Mouse (Mus musculus): ENCODE measurements around the gene Nat8l.
"Not testable (repeated sequence)": the region's sequence is repeated elsewhere in the genome, so short reads cannot be mapped to it uniquely, and the experiment has no call there.

Nat8l gene

GRCm38 (mm10) chr5:33995843-33996693 is at the start of gene Nat8l:
Gene Nat8l (plus strand): TSS chr5:33995984.
- peak; percentile 86 to 87 for DNase-seq (ENCODE audit: low spot score in 2 of 2)

DNA sequence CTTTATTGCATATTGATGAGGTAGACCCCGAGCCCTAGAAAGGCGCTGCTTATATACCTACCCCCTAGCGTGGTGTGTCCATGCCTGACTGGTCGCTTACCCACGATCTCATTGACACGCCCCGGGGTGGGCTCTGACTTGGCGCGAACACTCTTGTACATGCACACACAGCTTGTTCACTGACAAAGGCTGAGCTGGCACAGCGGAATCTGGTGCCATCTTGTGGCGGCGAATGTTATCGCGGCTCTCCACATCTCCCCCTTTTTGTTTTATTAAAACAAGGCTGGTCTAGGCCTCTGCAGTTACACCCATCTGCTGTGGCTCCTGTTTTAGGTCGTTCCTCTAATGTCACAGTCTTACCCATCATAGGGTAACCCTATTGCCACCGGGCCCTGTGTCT is 48.7 kb upstream of the Nat8l start:
- DNase-seq (ENCODE audit: low spot score in 2 of 2) = not testable (repeated sequence)

GRCm38 (mm10) chr5:33948314-33948713 is 47.5 kb upstream of the Nat8l start:
- DNase-seq (ENCODE audit: low spot score in 2 of 2) = no peak

GRCm38 (mm10) chr5:33953471-33954185 is 42.2 kb upstream of the Nat8l start:
- DNase-seq (ENCODE audit: low spot score in 2 of 2) = no peak

DNA sequence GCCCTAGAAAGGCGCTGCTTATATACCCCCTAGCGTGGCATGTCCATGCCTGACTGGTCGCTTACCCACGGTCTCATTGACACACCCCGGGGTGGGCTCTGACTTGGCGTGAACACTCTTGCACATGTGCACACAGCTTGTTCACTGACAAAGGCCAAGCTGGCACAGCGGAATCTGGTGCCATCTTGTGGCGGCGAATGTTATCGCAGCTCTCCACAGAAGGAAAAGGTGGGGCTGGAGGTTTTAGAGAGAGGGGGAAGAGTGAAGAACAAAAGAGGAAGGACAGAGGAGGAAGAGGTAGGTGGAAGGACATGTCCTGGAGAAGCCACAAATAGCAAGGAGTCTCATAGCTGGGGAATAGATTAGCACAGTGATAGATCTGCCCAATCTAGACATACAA is 41.4 kb upstream of the Nat8l start:
- DNase-seq (ENCODE audit: low spot score in 2 of 2) = peak; percentile 74 to 85

DNA sequence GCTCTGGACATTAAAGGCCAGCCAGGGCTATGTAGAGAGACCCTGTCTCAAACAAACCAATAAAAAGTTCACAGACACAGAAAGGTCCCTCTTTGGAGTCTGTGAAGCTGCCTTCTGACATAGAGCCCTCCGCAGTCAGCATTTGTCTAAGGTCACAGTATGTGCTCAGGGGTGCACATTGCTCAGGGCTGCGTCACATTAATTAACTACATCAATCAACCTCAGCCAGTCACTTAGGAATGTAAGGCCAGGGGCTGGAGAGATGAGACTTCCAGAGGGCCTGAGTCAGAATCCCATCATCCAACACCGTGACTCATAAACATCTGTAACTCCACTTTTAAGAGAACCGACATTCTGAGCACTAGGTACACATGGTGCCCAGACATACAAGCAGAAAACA is 39.9 kb upstream of the Nat8l start:
- DNase-seq (ENCODE audit: low spot score in 2 of 2) = no peak

GRCm38 (mm10) chr5:33959382-33959781 is 36.4 kb upstream of the Nat8l start:
- no peak for DNase-seq (ENCODE audit: low spot score in 2 of 2)

DNA sequence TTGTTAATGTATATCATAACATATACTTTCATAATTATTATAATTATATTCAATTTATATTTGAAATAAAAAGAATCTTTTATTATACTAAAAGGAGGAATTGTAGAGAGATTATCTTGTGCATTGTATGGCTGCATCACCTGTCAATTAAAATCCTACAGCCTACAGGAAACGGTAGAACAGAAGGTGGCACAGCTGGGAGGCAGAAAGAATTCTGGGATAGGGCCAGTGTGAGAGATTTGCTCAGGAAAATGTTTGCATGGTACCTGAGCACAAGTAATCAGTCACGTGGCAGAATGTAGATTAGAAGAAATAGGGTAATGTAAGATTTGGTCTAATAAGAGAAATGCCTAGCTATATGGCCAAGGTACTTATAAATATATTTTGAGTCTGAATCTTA is 21.0 kb upstream of the Nat8l start:
- DNase-seq (ENCODE audit: low spot score in 2 of 2) = no peak

GRCm38 (mm10) chr5:33976267-33976666 is 19.5 kb upstream of the Nat8l start:
- DNase-seq (ENCODE audit: low spot score in 2 of 2) = no peak

DNA sequence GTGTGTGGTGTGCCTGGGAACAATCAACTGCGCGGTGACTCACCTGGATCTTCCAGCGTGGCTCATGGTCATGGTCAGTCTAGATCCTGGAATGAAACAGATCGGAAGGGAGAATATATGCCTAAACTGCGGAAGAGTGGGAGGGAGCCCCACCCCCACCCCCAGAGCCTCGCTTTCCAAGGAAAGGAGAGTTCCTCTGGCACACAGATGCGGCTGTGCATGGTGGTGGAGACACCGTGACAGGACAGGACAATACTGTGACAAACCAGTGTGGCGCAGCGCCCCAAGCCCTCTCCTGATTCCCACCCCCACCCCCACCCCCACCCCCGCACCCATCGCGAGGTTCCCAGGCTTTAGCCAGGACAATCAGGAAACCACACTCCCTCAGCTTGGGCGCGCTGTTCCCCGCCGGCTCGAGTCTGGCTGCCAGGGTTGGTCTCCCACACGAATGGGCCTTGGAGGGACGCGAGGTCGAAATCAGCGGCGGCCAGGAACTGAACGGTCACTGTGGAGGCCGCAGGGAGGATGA is 13.0 kb upstream of the Nat8l start:
- no peak for DNase-seq (ENCODE audit: low spot score in 2 of 2)

DNA sequence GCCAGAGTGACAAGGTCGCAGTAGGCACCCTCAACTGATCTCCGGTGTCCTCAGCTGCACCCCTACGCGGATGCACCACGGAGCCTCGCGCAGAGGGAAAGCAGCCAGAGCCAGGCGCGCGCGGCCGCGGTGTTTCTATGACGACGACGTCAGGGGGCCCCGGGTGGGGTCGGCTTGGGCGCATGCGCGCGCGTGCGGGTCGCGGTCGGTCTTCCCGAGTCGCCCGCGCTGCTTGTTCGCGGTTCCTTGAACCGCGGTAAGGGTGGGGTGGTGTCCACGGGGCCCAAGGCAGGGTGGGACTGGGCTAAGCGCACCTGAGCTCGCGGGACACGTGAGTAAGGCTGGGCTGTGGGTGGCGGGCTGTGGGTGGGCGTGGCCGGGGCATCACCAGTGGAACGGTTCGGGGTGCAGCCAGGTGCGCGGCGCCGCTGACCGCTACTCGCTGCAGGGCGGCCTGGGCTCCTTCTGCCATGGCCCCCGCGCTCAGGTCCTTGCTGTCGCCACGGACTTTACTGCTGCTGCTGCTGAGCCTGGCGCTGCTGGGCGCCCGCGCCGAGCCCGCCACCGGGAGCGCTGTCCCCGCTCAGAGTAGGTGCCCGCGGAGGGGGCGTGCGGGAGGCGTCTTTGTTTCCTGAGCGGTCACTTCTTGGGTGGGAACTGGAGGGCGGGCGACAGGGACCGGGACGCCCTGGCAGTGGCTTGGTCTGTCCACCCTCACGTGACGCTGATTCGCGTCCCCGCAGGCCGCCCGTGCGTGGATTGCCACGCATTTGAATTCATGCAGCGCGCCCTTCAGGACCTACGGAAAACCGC is 12.3 kb upstream of the Nat8l start, which contains the start of gene Gm1673:
Gm1673 (plus strand) TSS at position 125 of the 813 bp plus-strand sequence.
- peak; percentile 82 to 88 for DNase-seq (ENCODE audit: low spot score in 2 of 2)

- peak in 1 of 2 experiments; percentile 56 for DNase-seq (ENCODE audit: low spot score in 2 of 2)
Observed at GRCm38 (mm10) chr5:33994671-33995625, 836 bp upstream of the Nat8l start.

DNA sequence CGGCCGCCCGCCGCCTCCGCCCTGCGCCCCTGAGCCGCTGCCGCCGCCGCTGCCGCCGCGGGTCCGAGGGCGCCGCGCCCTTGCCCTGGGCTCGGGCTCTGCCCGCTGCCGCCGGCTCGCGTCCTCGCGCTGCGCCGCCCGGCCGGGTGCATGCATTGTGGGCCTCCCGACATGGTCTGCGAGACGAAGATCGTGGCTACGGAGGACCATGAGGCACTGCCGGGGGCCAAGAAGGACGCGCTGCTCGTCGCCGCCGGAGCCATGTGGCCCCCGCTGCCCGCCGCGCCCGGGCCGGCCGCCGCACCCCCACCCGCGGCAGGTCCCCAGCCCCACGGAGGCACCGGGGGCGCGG is 886 bp downstream of the Nat8l start:
- no peak for DNase-seq (ENCODE audit: low spot score in 2 of 2)

DNA sequence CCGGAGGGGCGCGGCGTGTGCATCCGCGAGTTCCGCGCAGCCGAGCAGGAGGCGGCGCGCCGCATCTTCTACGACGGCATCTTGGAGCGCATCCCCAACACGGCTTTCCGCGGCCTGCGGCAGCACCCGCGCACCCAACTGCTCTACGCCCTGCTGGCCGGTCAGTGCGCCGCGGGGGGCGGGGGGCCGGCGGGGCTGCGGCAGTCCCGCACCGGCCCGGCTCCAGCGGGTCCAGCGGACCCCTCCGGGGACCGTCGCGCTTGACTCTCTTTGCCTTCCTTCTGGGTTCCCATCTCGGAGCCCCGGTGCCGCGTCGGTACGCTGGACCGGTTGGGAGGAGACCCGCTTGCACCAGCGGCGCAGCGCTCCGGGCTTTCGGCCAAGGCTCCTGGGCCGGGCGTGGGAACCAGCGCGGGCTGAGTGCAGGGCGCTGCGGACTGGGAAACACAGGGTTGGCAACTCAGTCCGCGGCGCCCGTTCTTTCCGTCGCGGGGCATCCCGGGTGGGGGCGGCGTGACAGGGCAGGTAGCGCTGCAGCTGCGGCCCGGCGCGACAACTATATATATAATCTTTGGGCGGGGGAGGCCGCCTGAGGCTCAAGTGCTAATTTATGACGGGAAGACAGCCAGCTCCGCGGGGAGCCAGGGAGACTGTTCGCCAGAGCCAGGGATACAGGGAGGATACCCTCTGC is 1.4 kb downstream of the Nat8l start:
- peak; percentile 68 to 72 for DNase-seq (ENCODE audit: low spot score in 2 of 2)

DNA sequence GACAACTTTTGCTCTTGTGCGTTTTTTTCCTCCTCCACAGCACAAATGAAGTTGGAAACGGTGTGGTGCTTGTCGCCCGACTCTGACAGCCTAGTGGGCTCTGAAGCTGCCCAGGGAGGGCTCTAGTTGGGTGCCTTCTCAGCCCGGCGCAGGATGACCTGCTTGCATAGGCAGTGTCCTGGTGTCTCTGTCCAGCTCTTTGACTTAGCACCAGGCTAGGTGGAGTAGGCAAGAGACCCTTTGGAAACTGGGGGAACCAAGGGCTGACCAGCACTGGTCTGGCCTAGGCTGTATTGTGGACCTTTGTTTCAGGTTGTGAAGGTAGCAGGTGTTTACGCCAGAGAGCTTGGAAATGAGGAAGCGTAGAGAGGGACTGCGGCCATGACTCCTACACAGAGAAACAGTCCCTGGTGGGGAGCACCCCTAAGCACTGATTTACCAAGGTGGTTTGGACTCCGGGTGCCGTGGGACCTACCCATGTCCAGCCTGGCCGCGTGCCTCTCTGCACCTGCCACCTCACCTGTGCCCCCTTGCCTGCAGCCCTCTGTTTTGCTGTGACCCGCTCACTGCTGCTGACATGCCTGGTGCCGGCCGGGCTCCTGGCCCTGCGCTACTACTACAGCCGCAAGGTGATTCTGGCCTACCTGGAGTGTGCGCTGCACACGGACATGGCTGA is 2.2 kb downstream of the Nat8l start:
- DNase-seq (ENCODE audit: low spot score in 2 of 2) = peak in 1 of 2 experiments; percentile 22

DNA sequence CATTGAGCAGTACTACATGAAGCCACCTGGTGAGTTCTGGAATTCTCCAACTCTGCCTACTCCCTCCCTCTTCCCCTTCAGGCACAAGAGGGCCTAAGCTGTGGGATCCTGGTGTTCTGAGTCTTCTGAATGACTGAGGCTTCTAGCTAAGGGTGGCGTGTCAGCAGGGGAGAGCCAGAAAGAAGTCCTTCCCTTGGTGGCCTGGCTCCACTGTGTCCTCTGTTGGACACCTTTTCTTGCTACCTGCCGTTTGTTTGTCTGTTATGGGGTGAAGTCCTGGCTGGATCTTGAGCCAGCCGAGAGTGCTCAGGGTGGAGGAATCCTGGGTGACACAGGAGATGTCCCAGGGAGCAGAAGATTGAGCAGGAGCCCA is 2.7 kb downstream of the Nat8l start:
- DNase-seq (ENCODE audit: low spot score in 2 of 2) = no peak

GRCm38 (mm10) chr5:33999466-34000090 is 3.8 kb downstream of the Nat8l start:
- no peak for DNase-seq (ENCODE audit: low spot score in 2 of 2)

- no peak for DNase-seq (ENCODE audit: low spot score in 2 of 2)
Observed at GRCm38 (mm10) chr5:34000809-34001208, 5.0 kb downstream of the Nat8l start.

GRCm38 (mm10) chr5:34001401-34001800 is 5.6 kb downstream of the Nat8l start:
- DNase-seq (ENCODE audit: low spot score in 2 of 2) = no peak

Measured in frontal cortex, postnatal 14 days (tissue).